Mouse (Mus musculus): ENCODE results near the gene Wfdc9.

- TF ChIP-seq CTCF (IDR thresholded peaks at IDR 0.05) (no peak), EP300 (IDR thresholded peaks at IDR 0.05) (no peak)
Measured at GRCm38 (mm10) chr2:164670938-164671337, 14.6 kb upstream of the Wfdc9 start.

Measured in lung, postnatal 0 days (tissue).